Mouse (Mus musculus) urinary bladder, postnatal 36 days (tissue): Measurements from ENCODE around the gene Echdc3.

ENCODE experiments used
- DNase-seq, 2 experiments: peaks; one replicate each; pipeline ENCODE4 v3.0.0; 2022; ENCODE audit warnings: low spot score in 2 of 2, mixed read lengths in 1 of 2

The Echdc3 gene

DNA sequence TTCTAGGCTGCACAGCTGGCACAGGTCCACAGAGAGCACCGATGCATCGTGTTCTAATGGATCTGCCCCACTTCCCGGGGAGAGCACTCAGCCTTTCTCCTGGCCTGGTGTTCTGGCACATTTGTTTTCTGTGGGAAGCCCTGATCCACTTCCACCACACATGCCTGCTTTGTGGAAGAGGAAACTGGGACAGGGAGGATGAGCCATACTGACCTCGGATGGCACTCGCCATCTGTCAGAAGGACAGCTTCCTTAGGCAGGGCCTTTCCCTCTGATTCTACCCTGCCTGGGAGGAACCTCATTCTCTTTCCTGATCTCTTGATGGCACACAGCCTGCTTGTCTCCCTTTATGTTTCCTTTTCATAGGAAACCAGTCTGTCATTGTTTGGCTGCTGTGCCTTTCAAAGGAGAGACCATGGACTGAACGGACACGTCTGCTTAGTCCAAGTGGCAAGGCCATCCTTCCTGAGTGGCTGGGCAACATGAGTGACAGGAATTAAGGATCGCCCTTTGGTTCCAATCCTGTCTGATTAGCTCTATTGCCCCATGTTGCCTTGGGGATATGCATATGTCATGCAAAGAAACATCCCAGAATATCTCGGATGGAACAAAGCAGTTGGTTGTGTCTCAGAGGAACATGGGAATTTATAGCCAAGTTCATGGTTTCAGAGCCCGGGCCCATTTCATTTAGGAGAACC lies 13.7 kb upstream of the Echdc3 start:
- no peak for DNase-seq

DNA sequence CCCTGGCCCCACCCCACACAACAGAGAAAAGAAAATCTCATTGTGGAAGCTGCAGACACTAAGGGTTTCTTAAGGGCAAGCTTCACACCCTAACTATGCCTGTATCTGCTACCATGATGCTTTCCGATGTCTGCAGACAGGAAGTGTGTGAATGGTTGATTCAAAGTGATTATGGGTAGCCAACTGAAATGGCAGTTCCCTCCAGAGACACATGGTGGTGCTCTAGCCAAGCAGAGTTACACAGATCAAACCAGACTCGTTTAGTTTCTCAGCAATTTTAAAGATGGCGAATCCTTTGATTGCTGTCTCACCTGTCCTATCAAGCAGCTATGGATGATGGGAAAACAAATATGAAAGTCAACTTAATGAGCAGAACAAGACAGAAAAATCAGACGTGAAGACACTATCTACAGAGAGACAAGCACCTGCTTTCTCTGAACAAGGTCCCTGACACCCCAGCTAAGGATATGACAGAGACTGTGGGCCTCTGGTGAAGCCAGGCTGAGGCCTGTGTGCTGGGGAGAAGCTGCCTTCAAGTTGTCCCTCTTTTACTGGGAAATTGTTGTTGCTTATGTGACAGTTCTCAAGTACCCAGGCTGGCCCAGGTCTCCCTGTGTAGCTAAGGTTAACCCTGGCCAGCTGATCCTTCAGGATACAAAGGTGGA lies 7.4 kb upstream of the Echdc3 start:
- DNase-seq: peak; percentile 73 to 75

DNA sequence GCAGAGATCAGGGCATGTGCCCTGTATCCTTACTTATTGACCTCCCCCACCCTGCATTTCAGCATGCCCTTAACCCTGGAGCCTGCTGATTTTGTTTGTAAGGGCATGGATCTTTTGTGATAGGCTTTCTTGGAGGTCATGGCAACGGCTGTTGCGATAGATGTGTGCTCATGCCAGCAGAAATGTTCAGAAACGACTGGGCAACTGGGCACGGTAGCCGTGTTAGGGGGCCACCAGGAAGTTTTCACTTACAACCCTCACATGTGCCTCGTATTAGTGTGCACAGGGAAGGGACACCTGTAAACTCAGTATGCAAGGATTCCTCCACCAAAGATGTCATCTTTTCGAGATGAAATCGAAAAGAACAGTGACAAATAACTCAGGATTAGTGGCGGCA lies 508 bp downstream of the Echdc3 start:
- DNase-seq: no peak

DNA sequence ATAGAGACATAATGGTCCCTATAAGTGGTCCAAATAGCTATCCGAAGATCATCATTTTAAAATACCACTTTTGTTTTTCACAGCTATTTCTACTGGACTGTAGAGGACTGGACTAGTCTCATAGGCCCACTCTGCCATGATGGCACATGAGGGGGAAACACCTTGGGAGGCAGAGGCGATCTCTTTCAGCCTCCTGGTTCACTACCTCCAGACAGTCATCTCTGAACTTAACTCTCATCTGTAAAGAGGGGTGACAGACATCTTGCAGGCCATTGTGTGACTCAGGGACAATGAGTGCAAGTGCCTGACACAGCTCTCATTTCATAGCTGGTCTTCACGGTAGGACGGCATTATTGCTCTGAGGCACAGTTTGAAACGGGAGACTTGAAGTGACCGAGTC lies 2.0 kb downstream of the Echdc3 start:
- DNase-seq: no peak

DNA sequence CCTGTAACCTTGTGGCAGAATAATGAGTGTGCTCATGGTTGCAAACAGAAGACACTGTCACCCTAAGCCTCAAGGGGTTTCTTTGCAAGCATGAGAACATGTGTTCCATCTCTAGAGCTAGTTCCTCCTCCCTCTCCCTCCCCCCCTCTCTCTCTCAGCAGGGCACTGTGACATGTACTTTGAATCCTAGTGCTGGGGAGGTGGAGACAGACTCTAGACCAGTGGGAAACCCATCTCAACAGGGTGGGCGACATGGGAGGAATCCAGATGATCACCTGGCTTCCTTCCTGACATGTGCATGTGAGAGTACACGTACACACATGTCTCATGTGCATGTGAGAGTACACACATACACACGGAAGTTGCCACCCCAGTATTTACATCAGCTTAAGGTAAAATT lies 3.1 kb downstream of the Echdc3 start:
- DNase-seq: no peak

DNA sequence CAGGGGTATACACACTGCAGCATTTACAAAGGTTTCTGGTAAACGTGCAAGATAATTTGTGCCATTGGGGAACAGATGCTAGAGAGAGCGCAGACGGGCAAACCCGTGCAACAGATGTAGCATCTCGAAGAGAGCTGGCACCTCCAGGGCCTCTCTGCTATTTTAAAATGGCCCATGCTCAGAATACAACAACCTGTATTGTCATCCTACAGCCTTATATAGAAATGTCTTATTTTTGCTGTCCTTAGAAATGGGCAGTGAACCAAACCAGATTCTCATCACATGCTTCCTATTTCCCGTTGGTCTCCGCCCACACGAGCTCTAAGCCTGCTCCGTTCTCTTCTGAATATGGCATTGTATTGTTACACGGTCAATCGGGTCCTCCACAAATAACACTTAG lies 3.7 kb downstream of the Echdc3 start:
- no peak for DNase-seq

DNA sequence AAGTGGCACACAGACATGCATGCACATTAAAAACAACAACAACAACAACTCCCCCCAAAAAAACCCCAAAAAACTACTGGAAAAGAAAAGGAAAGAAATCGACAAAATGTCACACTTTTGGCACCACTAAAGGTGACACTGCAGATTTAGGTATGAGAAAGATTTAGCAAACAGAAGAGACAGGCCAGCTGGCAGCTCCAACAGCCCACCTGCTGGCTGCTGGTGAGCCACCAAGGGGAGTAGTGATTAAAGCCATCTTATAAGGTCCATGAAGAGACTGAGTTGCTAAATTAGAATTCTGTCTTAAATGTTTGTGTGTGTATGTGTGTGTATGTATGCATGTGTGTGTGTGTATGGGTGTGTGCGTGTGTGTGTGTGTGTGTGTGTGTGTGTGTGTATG lies 5.1 kb downstream of the Echdc3 start:
- no peak for DNase-seq

DNA sequence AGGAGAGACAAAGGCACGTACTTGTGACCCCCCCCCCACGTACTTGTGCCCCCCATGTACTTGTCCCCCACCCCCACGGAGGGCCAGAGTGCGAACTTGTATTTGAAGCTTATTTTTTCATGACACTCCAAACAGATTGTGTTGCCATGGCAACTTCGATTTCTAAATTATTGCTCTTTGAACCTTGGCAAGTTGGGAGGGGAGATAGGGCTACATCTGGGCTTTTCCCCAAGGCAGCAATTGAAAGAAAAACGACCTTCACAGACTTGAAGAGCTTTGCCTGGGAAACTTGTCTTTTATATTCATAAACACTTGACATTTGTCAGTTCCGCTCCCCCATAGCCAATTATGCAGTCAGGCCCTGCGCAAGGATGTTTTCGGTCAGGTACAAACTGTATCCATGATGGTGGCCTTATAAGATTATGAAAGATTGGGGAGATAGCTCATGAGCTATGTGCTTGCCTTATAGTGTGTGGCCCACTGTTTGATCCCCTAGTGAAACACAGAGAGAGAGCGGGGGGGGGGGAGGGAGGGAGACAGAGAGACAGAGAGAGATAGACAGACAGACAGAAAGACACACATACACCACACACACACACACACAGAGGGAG lies 16.4 kb downstream of the Echdc3 start:
- no peak for DNase-seq

DNA sequence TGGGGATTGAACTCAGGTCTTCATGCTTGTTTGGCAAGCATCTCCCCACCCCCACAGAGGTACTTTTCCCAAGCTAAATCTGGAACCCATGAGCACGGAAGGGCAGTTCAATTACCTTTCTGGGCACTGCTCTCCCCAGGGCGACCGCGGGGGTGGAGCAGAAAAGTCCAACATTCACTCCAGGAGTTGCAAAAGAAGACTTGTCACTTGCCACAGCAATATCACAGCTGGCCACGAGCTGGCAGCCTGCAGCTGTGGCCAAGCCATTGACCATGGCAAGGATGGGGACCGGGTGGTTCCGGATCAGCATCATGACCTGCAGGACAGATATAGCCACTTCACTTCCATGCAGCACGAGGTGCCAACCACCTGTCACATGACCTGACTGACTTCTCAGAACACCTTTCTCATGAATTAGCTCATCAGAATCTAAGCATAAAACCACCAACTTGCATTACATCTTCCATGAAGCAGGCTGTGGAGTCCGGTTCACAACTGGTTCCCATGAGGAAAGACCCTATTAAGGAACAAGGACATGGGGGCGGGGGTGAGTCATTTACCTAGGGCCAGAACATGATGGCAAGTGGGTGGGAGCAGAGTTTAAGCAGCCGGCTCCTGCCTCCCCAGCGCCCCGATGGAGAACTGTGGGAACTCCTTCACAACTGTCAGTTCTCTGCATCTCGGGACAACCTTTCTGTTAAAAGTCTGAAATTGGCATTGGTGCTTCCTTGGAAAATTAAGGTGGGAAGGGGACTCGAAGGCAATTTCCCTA lies 17.2 kb downstream of the Echdc3 start:
- DNase-seq: no peak

DNA sequence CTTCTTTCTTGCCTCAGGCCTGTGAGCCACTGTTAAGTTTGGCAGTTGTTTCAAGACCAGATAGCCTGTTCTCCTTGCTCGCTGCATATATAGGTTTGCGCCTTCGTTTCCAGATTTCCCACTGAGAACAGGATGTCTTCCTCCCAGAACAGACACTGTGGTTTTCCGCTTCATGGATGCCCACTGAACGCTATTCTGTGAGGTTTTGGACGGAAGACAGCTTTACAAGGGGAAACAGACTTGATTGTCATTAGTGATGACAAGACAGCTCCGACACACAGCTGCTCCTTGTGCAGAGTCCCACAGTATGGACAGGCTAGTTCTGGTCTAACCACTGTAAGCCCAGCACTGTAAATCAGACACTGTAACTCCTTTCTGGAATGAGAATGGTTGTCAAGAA lies 18.3 kb downstream of the Echdc3 start:
- no peak for DNase-seq

DNA sequence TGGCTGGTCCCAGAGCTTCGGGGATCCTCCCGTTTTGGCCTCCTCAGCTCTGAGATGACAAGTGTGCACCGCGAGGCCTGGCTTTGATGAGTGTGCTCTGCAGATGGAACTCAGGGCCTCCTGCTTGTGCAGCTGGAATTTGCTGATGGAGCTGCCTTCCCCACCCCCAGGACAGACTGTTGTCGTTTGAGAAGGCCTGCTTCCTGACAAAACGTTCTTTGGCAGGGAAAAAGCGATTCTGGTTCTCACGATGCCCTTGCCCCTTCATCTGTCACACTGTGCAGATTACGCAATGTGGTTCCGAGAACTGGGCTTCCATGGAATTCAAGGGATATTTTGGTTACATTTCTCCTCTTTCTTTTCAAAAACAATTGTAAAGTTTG lies 19.3 kb downstream of the Echdc3 start:
- DNase-seq: no peak

DNA sequence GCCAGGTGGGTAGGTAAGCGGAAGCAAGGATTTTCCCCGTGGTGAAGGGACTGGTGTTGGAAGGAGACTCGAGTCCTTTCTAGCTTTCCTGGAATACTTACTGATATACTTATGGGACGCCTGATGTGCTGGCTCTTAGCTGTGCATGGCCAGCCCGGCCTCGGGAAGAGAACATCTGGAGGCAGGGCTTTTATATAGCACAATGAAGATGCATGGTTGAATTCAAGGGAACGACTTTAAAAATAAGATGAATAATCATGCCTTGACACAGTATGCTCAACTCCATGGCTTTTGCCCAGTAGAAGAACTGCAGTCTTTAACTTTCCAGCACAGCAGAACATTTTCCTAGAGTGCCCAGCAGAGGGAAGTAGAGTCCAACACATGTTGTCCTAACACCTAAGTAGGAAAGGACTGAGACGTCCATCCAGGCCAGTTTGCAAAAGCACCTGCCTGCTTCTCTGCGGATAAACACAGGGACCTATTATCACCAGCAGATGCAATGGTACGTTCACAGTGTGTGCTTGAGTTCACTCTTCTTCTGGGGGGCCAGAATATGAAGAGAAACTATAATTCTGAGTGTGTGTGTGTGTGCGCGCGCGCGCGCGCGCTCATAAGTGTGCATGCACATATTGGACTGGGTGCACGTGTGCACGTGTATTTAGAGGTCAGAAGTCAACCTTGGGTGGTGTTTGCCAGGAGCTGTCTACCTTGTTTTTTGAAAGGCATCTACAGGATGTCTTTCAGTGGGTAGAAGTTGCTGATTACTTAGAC lies 19.8 kb downstream of the Echdc3 start:
- peak; percentile 48 for DNase-seq

DNA sequence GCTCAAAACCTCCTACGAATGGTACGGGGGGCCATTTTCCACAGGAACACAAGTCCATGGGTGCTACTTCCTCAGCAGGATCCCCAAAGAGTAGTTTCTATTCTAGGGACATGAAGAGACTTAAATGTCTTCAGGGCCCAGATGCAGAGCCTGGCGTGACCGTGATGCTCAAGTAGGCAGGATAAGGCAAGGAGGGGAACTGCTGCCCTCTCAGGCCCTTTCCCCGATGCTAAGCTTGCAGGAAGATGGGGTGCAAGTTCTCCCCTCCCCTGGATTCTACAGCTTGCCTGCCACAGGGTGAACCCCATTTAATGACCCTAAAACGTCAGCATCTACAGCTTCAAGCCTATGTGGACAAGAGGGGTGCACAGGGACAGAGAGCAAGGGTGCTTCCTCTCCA lies 22.8 kb downstream of the Echdc3 start:
- DNase-seq: no peak

DNA sequence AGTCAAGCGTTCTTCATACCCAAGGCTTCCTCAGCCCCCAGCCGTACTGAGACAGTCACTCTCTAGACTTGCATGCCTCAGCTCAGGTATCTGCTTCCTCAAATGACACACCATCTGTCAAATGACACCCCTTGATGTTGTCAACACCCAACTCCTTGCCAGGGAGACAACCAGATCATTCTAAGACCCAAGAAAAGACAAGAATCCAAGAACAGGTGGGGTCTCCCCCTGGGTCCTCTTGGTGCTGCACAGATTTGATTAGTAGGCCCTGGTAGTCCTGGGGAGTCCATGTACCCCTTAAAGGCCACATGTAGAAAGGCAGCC lies 23.2 kb downstream of the Echdc3 start:
- DNase-seq: no peak

DNA sequence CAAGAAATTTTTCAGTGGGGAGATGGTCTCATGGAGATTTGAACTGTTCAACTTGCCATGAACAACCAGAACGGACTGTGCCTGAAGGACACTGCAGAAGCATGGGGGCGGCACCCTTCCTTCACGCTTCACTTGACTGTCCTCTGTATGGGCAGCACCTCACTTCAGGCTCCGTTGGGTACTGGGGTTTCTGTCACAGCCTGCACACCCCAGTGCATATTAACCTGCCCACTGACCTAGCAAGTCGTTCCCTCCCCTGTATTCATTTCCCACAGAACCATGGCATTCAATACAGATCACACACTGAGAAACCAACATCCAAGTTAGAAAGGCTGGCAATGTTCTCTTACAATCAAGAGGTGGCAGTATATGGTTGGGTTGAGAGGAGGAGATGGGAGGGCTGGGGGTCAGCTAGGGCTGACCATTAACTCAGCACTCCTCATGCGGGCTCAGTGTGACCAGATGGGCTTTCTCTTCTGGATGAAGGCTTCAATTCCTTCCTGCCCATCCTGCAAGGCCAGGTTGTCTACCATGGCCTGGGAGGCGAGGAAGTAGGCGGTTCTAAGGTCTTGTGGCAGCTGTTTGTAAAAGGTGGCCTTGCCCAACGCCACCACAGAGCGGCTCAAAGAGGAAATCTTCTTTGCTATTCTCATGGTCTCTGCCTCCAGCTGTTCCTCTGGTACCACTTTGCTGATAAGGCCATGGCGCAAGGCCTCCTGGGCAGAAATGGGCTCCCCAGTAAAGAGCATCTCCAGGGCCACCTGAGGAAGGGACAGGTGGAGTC lies 23.8 kb downstream of the Echdc3 start:
- no peak for DNase-seq

DNA sequence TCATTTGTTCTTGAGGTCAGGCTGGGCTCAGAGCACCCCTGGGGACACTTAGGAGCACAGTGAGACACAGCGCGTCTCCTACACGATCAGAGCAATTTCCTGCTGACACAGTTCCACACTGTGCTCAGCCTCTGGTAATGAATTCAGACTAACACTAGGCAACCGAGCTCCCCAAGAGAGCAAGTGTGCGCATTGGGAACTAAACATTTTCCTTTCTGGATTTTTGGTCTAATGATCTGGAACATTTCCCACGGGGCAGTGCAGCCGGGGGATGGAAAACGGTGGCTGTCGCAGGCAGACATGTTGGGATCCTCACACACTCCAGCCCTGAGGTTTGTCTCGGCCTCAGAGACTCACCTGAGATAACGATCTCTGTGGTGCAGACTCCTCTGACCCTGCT lies 25.4 kb downstream of the Echdc3 start:
- no peak for DNase-seq

DNA sequence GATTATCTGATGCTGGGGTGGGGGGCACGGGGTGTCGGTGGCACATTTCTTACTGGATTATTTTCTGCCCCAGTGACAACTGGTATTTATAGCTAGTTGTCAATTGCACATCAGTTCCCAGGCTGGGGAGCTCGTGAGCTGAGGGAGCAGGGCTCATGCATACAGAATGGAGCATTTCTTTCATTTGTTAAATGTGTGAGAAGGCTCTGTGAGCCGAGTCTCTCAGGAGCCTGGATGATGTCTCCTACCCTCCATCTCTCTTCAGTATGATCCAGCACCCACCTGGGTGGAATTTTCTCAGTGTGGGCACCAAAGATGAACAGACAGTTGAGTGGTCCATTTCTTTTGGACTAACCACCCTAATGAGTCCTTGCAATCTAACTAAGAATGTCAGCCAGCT lies 25.9 kb downstream of the Echdc3 start:
- no peak for DNase-seq

DNA sequence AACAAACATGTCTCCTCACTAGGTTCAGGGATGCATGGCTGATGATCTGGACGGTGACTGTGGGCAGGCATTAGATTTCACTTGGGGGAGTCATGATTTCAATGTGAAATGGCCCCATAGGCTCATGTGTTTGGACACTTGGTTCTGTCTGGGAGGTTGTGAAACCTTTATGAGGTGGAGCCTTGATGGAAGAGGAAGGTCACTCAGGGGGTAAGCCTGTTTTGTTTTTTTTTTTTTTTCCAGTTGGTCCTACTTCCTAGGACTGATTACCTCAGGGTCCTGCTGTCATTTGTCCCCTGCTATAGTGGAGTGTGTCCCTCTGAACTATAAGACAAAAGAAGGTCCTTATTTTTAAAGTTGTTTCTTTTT lies 33.1 kb downstream of the Echdc3 start:
- DNase-seq: no peak

DNA sequence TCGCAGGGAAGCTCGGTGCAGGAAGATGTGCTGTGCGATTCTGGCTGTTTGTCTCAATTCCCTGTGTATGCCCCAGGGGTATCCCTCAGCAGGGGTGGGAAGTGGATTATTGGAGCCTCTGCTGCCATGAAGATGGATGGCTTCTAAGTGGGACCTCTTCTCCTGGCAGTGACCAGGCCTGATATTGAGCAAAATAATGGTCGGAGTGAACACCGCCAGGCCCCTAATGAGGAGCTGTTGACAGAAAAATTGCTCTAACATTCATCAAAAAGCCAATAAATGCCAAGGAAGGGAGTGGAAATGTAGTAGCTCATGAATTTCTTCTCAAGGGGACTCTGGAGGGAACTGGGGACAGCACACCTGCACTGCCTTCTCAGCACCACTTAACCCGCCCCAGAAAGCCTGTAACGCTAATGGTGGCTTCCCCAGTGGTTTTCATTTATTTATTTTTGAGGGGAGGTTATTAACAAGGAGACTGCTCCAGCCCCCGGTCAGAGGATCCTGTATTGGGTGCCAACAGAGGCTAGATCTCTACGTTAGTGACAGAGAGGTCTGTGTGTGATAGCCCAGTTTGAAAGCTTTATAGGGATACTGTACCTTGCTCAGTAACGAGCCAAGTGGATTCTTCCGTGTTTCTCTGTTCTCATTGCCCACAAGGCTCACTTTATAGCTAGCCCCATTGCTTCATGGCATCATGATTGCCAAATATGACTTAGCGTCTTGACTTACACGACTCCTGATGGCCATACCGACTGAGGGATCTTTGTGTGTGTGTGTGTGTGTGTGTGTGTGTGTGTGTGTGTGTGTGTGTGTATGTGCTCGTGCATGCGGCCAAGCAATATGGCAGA lies 33.7 kb downstream of the Echdc3 start:
- DNase-seq: no peak

DNA sequence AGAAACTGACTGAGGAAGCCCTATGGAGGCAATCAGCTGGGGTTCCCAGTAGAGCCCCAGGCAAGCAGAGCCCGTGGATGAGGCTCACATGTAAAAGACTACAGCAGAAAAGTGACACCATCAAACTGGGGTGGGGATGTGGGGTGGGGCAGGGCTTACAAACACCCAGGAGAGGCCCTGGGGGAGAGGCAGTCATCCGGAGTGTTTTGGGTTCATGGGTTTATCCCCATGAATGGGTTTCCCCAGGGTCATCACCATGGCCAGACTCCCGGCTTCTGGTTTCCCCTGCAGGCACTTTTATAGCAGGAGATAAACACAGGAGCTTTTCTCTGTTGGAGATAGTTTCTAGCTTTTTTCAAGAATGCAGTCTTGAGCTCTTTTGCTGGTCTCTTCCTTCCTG lies 39.8 kb downstream of the Echdc3 start:
- no peak for DNase-seq
